Mouse (Mus musculus) ES-Bruce4 (cell line): ENCODE data around the gene Krt33a. TPM values are rescaled to one million over a fixed set of nuclear protein-coding genes. Genes with fewer than 3 reads are reported as not detected.

ENCODE experiments used
- H3K27ac ChIP-seq: 2 replicates; pipeline ENCODE4 v1.5.1; 2012; ENCODE audit warnings: low read length, inconsistent platforms; ENCODE audit not compliant: insufficient read depth
- H3K27me3 ChIP-seq: 2 replicates; pipeline ENCODE4 v1.6.1; 2012; ENCODE audit warnings: mild to moderate bottlenecking, low read length, inconsistent platforms; ENCODE audit not compliant: control insufficient read depth, poor library complexity, insufficient read depth, severe bottlenecking
- H3K36me3 ChIP-seq: 2 replicates; pipeline ENCODE4 v1.6.1; 2012; ENCODE audit warnings: inconsistent platforms, mild to moderate bottlenecking, low read length, moderate library complexity; ENCODE audit not compliant: control insufficient read depth, poor library complexity, insufficient read depth, severe bottlenecking
- H3K4me1 ChIP-seq: one replicate; pipeline ENCODE4 v1.8.1; 2011; ENCODE audit warnings: low read length; ENCODE audit not compliant: control insufficient read depth, insufficient read depth
- H3K4me3 ChIP-seq: 2 replicates; pipeline ENCODE4 v1.5.1; 2011; ENCODE audit warnings: low read depth, mild to moderate bottlenecking, low read length
- H3K9ac ChIP-seq: 2 replicates; pipeline ENCODE4 v1.6.1; 2012; ENCODE audit warnings: low read depth, mild to moderate bottlenecking, inconsistent platforms; ENCODE audit not compliant: poor library complexity, severe bottlenecking
- H3K9me3 ChIP-seq: replicated peaks from 2 replicates; pipeline ENCODE4 v1.6.1; 2012; ENCODE audit warnings: mild to moderate bottlenecking, low read length, inconsistent platforms; ENCODE audit not compliant: control insufficient read depth, poor library complexity, insufficient read depth, severe bottlenecking
- CTCF ChIP-seq: IDR thresholded peaks from one replicate; pipeline ENCODE4 v1.8.1; 2011; ENCODE audit warnings: low read depth, low read length
- EP300 ChIP-seq: IDR thresholded peaks from 2 replicates; pipeline ENCODE4 v1.6.1; 2011; ENCODE audit warnings: low read depth, low read length; ENCODE audit not compliant: insufficient read depth
- POLR2A ChIP-seq: IDR thresholded peaks from one replicate; pipeline ENCODE4 v1.8.1; 2011; ENCODE audit warnings: low read length; ENCODE audit not compliant: insufficient read depth
- polyA plus RNA-seq: library from polyadenylated mRNA; stranded (reverse); fragments of >200 nt; gene quantifications from 2 replicates; pipeline ENCODE4 v1.2.4, GENCODE M21; 2011; ENCODE audit warnings: low read depth; ENCODE audit not compliant: missing spikeins, insufficient read depth, insufficient read length

The Krt33a gene
- polyA plus RNA-seq, 1 experiment: not detected

DNA sequence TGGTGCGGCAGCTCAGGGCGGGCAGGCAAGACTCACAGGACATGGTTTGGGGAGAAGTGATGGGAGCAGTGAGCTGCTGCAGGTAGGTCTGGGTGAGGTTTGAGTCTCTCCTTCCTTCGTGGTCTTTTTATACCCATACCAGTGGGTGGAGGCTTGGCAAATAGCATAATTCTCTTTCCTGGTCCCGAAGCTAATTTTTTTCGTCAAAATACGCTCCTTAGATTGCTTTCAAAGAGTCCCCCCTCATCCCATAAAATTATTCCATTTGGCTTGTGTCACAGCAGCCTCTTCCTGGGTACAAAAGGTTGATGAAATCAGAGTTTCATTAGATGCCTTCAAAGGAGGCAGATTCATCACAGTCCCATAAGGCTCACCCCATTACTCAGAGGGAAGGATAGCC, 25.4 kb upstream of the Krt33a start, which contains the start of gene Krt34:
Gene Krt34 (minus strand): TSS at position 101 of the 400 bp plus-strand sequence.
- Histone ChIP-seq H3K27ac (no peak within 1 kb of the TSS), H3K9me3 (no peaks in the 10 kb centered on the region), H3K4me1 (no peaks in the 10 kb centered on the region), H3K9ac (no peak within 1 kb of the TSS), H3K27me3 (no peaks in the 10 kb centered on the region), H3K36me3 (no peaks in the 10 kb centered on the region), H3K4me3 (no peak within 1 kb of the TSS)
- TF ChIP-seq EP300: no peak
- no peak for TF ChIP-seq POLR2A
- TF ChIP-seq CTCF: no peak

DNA sequence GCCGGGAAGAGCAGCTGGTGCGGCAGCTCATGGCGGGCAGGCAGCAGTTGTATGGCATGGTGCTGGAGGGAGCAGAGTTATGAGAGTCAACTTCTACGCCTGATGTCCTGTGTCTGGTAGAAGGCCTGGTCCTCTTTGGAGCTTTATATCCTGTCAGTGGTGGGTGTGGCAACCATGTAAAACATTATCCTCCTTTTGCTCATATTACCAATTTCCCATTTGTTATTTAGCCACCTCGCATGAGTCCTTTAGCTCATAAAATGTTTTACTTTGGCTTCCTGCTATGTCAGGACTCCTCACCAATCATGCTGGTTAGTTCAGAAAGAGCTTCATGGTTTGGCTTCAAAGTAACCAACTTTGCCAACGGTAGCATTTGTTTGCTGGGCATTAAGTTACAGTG, 13.8 kb upstream of the Krt33a start, which contains the start of gene Krt33b:
Gene Krt33b (minus strand): TSS at position 101 of the 400 bp plus-strand sequence.
- Histone ChIP-seq H3K36me3 (no peaks in the 10 kb centered on the region), H3K4me1 (no peaks in the 10 kb centered on the region), H3K4me3 (no peak within 1 kb of the TSS), H3K27ac (no peak within 1 kb of the TSS), H3K9me3 (no peaks in the 10 kb centered on the region), H3K27me3 (no peaks in the 10 kb centered on the region), H3K9ac (no peak within 1 kb of the TSS)
- TF ChIP-seq POLR2A (no peak), CTCF (no peak), EP300 (no peak)

DNA sequence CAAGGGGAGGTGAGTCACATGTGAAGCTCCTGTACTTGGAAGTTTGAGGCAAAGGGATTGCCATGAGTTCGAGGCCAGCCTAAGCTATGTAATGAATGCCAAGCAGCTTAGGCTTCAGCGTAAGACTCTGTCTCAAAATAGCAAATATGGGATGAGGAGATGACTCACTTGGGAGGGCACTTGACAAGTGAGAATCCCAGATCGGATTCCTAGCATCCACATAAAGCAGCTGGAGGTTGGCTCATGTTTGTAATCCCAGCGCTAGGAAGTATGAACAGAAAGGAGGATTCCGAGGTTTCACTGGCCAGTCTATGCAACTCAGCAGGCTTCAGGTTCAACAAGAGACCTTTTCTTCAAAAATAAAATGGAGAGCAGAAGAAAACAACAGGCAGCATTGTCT, 5.4 kb upstream of the Krt33a start:
- no peak for TF ChIP-seq CTCF
- TF ChIP-seq EP300: no peak
- TF ChIP-seq POLR2A: no peak
- H3K9me3 ChIP-seq: no peaks in the 10 kb centered on the region
- no peaks in the 10 kb centered on the region for H3K27me3 ChIP-seq
- H3K9ac ChIP-seq: no peak overlapping the region
- no peak overlapping the region for H3K27ac ChIP-seq
- no peaks in the 10 kb centered on the region for H3K36me3 ChIP-seq
- H3K4me1 ChIP-seq: no peaks in the 10 kb centered on the region
- H3K4me3 ChIP-seq: no peak overlapping the region

DNA sequence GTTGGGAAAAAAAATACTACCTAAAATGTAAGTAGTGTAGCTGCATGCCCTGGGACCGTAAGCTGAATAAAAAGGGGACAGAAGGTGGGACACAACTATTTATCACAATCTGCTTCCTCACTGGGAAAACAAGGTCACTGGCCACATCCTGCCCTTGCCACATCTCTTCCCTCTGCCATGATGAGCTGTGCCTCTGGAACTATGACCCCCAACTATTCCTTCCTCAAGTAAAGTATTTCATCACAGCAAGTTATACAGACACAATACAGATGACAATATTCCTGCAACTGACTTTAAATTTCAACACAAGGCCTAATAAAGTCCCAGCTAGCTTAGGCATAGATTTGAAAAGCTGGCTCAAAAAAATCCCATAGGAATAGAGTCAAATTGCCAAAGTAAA, 3.5 kb upstream of the Krt33a start:
- no peaks in the 10 kb centered on the region for H3K36me3 ChIP-seq
- H3K9ac ChIP-seq: no peak overlapping the region
- H3K27ac ChIP-seq: no peak overlapping the region
- H3K27me3 ChIP-seq: no peaks in the 10 kb centered on the region
- no peaks in the 10 kb centered on the region for H3K9me3 ChIP-seq
- TF ChIP-seq EP300 (no peak), POLR2A (no peak), CTCF (no peak)
- H3K4me3 ChIP-seq: no peak overlapping the region
- H3K4me1 ChIP-seq: no peaks in the 10 kb centered on the region

DNA sequence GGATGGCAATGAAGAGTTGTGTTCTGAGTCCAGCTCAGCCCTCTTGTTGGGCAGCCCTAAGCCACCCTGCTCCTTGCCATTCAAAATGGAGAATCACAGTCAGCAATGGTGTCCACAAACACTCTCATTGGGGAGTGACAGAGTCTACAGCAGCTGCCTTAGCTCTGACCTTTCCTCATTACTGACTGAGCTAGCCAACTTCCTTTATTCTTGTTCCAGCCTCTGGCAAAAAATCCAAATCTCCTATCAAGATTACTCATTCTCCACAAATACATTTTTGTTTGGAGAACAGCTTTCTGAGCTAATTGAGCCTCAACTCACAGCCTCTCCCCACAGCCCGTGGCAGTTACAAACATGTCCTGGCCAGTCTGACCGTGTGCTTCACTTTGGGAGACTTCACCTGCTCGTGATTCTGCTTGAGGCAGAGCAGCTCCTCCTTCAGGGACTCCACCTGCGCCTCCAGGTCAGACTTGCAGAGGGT, 2.3 kb downstream of the Krt33a start:
- no peaks in the 10 kb centered on the region for H3K36me3 ChIP-seq
- H3K4me1 ChIP-seq: no peaks in the 10 kb centered on the region
- no peak for TF ChIP-seq POLR2A
- TF ChIP-seq CTCF: no peak
- TF ChIP-seq EP300: no peak
- no peak overlapping the region for H3K27ac ChIP-seq
- no peaks in the 10 kb centered on the region for H3K27me3 ChIP-seq
- H3K9me3 ChIP-seq: no peaks in the 10 kb centered on the region
- no peak overlapping the region for H3K9ac ChIP-seq
- no peak overlapping the region for H3K4me3 ChIP-seq

DNA sequence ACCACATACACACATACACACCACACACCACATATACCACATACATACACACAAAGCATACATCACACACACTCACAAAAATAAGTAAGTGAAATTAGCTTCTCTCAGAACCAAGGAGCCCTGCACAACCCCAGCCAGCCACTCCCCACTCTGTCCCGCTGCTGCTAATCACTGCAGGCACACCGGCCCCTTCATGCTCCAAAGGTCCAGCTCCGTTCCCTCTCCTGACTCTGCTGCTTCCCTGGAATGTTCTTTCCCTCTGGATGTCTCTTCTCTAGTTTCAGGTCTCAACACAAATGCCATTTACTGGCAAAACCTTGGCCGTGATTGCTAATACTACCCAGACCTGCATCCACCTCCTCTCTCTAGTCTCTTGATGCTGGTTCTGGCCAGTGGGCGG, 5.3 kb downstream of the Krt33a start:
- no peak overlapping the region for H3K9ac ChIP-seq
- H3K4me1 ChIP-seq: no peaks in the 10 kb centered on the region
- H3K27ac ChIP-seq: no peak overlapping the region
- no peaks in the 10 kb centered on the region for H3K27me3 ChIP-seq
- H3K36me3 ChIP-seq: no peaks in the 10 kb centered on the region
- no peak for TF ChIP-seq EP300
- TF ChIP-seq CTCF: no peak
- no peak for TF ChIP-seq POLR2A
- H3K9me3 ChIP-seq: no peaks in the 10 kb centered on the region
- H3K4me3 ChIP-seq: no peak overlapping the region
